Mouse (Mus musculus) lung, embryonic 15.5 days (tissue): ENCODE results near the gene Jhy. TPM values are rescaled to one million over a fixed set of nuclear protein-coding genes. Genes with fewer than 3 reads are reported as not detected.
A peak's percentile ranks its signal among the peaks of the same experiment; 100 is the strongest.

Source experiments
- ATAC-seq: fragments of 200-750 bp; cut with Nextera tagmentation; 2 replicates; pipeline ENCODE4 v1.8.0; 2017; ENCODE audit warnings: moderate number of reproducible peaks, borderline replicate concordance; ENCODE audit not compliant: low FRiP score, low TSS enrichment; ENCODE audit errors: extremely low read depth
- H3K27ac ChIP-seq: fragments of 300-500 bp; sonication (generic); 2 replicates; pipeline ENCODE4 v1.5.1; 2015; ENCODE audit warnings: moderate library complexity, mild to moderate bottlenecking, inconsistent platforms
- H3K27me3 ChIP-seq: fragments of 300-500 bp; sonication (generic); 2 replicates; pipeline ENCODE4 v1.6.1; 2015; ENCODE audit warnings: inconsistent platforms
- H3K36me3 ChIP-seq: fragments of 300-500 bp; sonication (generic); 2 replicates; pipeline ENCODE4 v1.6.1; 2015; ENCODE audit warnings: inconsistent platforms
- H3K4me1 ChIP-seq: fragments of 300-500 bp; sonication (generic); 2 replicates; pipeline ENCODE4 v1.6.1; 2015; ENCODE audit warnings: inconsistent platforms
- H3K4me2 ChIP-seq: fragments of 300-500 bp; sonication (generic); 2 replicates; pipeline ENCODE4 v1.6.1; 2015; ENCODE audit warnings: inconsistent platforms, mild to moderate bottlenecking, moderate library complexity
- H3K4me3 ChIP-seq: fragments of 300-500 bp; sonication (generic); 2 replicates; pipeline ENCODE4 v1.5.1; 2015; ENCODE audit warnings: mild to moderate bottlenecking, inconsistent platforms
- H3K9ac ChIP-seq: fragments of 300-500 bp; sonication (generic); 2 replicates; pipeline ENCODE4 v1.6.1; 2015; ENCODE audit warnings: inconsistent platforms
- H3K9me3 ChIP-seq: fragments of 300-500 bp; sonication (generic); 2 replicates; pipeline ENCODE4 v1.6.1; 2016; ENCODE audit warnings: inconsistent platforms
- WGBS: fragments of 180-500 bp; shearing (Covaris S2); methylation state at CpG from one replicate; pipeline ENCODE4 v1.1.7; 2015; 5-methylcytosine and 5-hydroxymethylcytosine counted together
- polyA plus RNA-seq: library from polyadenylated mRNA; unstranded; fragments of >200 nt; fragmentation: Nextera tagmentation; extraction: Ambion mirVana; gene quantifications from 2 replicates; pipeline ENCODE4 v1.2.1, GENCODE M21; 2015

Jhy gene
- polyA plus RNA-seq, 1 experiment from 2014 or later, result 0.24 TPM

GRCm38 (mm10) chr9:40982480-40982879 is 18.6 kb upstream of the Jhy start:
- Histone ChIP-seq H3K4me1 (no peaks in the 10 kb centered on the region), H3K4me2 (no peak overlapping the region), H3K4me3 (no peak overlapping the region), H3K36me3 (no peaks in the 10 kb centered on the region), H3K27ac (no peak overlapping the region), H3K27me3 (no peaks in the 10 kb centered on the region; the same call in 1 of the 2 replicates), H3K9me3 (no peaks in the 10 kb centered on the region), H3K9ac (no peak overlapping the region)
- no peak for ATAC-seq
- 41% methylated on average over 6 of the region's 6 CpGs for WGBS

- Histone ChIP-seq H3K4me1 (no peaks in the 10 kb centered on the region), H3K9me3 (no peaks in the 10 kb centered on the region), H3K9ac (no peak overlapping the region), H3K4me3 (no peak overlapping the region), H3K36me3 (no peaks in the 10 kb centered on the region), H3K27ac (no peak overlapping the region), H3K27me3 (no peaks in the 10 kb centered on the region), H3K4me2 (no peak overlapping the region)
- WGBS, result 68% methylated on average over 11 of the region's 11 CpGs
- ATAC-seq, result no peak
Observed at GRCm38 (mm10) chr9:40974042-40974801, 10.3 kb upstream of the Jhy start.

GRCm38 (mm10) chr9:40964418-40964714 is 448 bp upstream of the Jhy start:
- H3K9me3 ChIP-seq, result no peaks in the 10 kb centered on the region
- H3K4me3 ChIP-seq, result peak overlapping the region; percentile 32; the same call in 1 of the 2 replicates
- no peak for ATAC-seq
- peak overlapping the region; percentile 70 for H3K4me2 ChIP-seq
- no peaks in the 10 kb centered on the region for H3K36me3 ChIP-seq
- 21% methylated on average over 7 of the region's 7 CpGs for WGBS
- no peak overlapping the region for H3K27ac ChIP-seq
- no peak overlapping the region for H3K9ac ChIP-seq
- peaks cover 47% of the 10 kb centered on the region for H3K27me3 ChIP-seq
- peaks cover 9% of the 10 kb centered on the region for H3K4me1 ChIP-seq

GRCm38 (mm10) chr9:40961401-40961800 is 2.5 kb downstream of the Jhy start:
- H3K9me3 ChIP-seq, result no peaks in the 10 kb centered on the region
- no peak overlapping the region for H3K9ac ChIP-seq
- ATAC-seq, result no peak
- WGBS, result 77% methylated on average over 3 of the region's 3 CpGs
- H3K4me3 ChIP-seq, result no peak overlapping the region
- peaks cover 9% of the 10 kb centered on the region for H3K4me1 ChIP-seq
- peaks cover 47% of the 10 kb centered on the region for H3K27me3 ChIP-seq
- H3K4me2 ChIP-seq, result no peak overlapping the region
- H3K36me3 ChIP-seq, result no peaks in the 10 kb centered on the region
- H3K27ac ChIP-seq, result no peak overlapping the region

- H3K36me3 ChIP-seq, result no peaks in the 10 kb centered on the region
- H3K4me1 ChIP-seq, result no peaks in the 10 kb centered on the region
- H3K9me3 ChIP-seq, result no peaks in the 10 kb centered on the region
- H3K4me3 ChIP-seq, result no peak overlapping the region
- no peak overlapping the region for H3K27ac ChIP-seq
- 62% methylated on average over 18 of the region's 18 CpGs for WGBS
- no peak for ATAC-seq
- no peak overlapping the region for H3K4me2 ChIP-seq
- H3K27me3 ChIP-seq, result no peaks in the 10 kb centered on the region
- no peak overlapping the region for H3K9ac ChIP-seq
Observed at GRCm38 (mm10) chr9:40949039-40949615, 14.8 kb downstream of the Jhy start.

- no peak overlapping the region for H3K4me3 ChIP-seq
- H3K4me1 ChIP-seq, result no peaks in the 10 kb centered on the region
- no peaks in the 10 kb centered on the region for H3K27me3 ChIP-seq
- no peak overlapping the region for H3K4me2 ChIP-seq
- no peak overlapping the region for H3K9ac ChIP-seq
- no peak for ATAC-seq
- 89% methylated on average over 6 of the region's 6 CpGs for WGBS
- H3K9me3 ChIP-seq, result no peaks in the 10 kb centered on the region
- no peaks in the 10 kb centered on the region for H3K36me3 ChIP-seq
- H3K27ac ChIP-seq, result no peak overlapping the region
Observed at GRCm38 (mm10) chr9:40948473-40948872, 15.4 kb downstream of the Jhy start.

- WGBS, result 42% methylated on average over 4 of the region's 4 CpGs
- H3K27me3 ChIP-seq, result no peaks in the 10 kb centered on the region
- H3K36me3 ChIP-seq, result no peaks in the 10 kb centered on the region
- no peak overlapping the region for H3K4me3 ChIP-seq
- no peaks in the 10 kb centered on the region for H3K4me1 ChIP-seq
- no peak overlapping the region for H3K27ac ChIP-seq
- no peak overlapping the region for H3K9ac ChIP-seq
- no peak overlapping the region for H3K4me2 ChIP-seq
- no peaks in the 10 kb centered on the region for H3K9me3 ChIP-seq
- no peak for ATAC-seq
Observed at GRCm38 (mm10) chr9:40947131-40947530, 16.8 kb downstream of the Jhy start.

GRCm38 (mm10) chr9:40937425-40937824 is 26.5 kb downstream of the Jhy start:
- Histone ChIP-seq H3K4me1 (no peaks in the 10 kb centered on the region), H3K9me3 (no peaks in the 10 kb centered on the region), H3K9ac (no peak overlapping the region), H3K27me3 (no peaks in the 10 kb centered on the region), H3K27ac (no peak overlapping the region), H3K4me2 (no peak overlapping the region), H3K36me3 (no peaks in the 10 kb centered on the region), H3K4me3 (no peak overlapping the region)
- WGBS, result 66% methylated on average over 7 of the region's 7 CpGs
- ATAC-seq, result no peak

GRCm38 (mm10) chr9:40933323-40933722 is 30.6 kb downstream of the Jhy start:
- Histone ChIP-seq H3K4me1 (no peaks in the 10 kb centered on the region), H3K9me3 (no peaks in the 10 kb centered on the region), H3K27ac (no peak overlapping the region), H3K27me3 (no peaks in the 10 kb centered on the region), H3K9ac (no peak overlapping the region), H3K4me3 (no peak overlapping the region), H3K36me3 (no peaks in the 10 kb centered on the region), H3K4me2 (no peak overlapping the region)
- no peak for ATAC-seq
- 55% methylated on average over 3 of the region's 3 CpGs for WGBS

- no peaks in the 10 kb centered on the region for H3K4me1 ChIP-seq
- H3K9me3 ChIP-seq, result no peaks in the 10 kb centered on the region
- WGBS, result 56% methylated on average over 17 of the region's 17 CpGs
- no peak overlapping the region for H3K4me2 ChIP-seq
- H3K27me3 ChIP-seq, result no peaks in the 10 kb centered on the region
- no peak overlapping the region for H3K4me3 ChIP-seq
- no peak for ATAC-seq
- H3K9ac ChIP-seq, result no peak overlapping the region
- H3K36me3 ChIP-seq, result no peaks in the 10 kb centered on the region
- no peak overlapping the region for H3K27ac ChIP-seq
Observed at GRCm38 (mm10) chr9:40927351-40927980, 36.5 kb downstream of the Jhy start.

GRCm38 (mm10) chr9:40917871-40918613 is 45.9 kb downstream of the Jhy start:
- Histone ChIP-seq H3K4me2 (no peak overlapping the region), H3K9ac (no peak overlapping the region), H3K27me3 (no peaks in the 10 kb centered on the region), H3K27ac (no peak overlapping the region), H3K4me1 (no peaks in the 10 kb centered on the region), H3K4me3 (no peak overlapping the region), H3K9me3 (no peaks in the 10 kb centered on the region), H3K36me3 (no peaks in the 10 kb centered on the region)
- ATAC-seq, result no peak
- WGBS, result 70% methylated on average over 12 of the region's 12 CpGs

- no peak overlapping the region for H3K4me3 ChIP-seq
- H3K9ac ChIP-seq, result no peak overlapping the region
- no peak overlapping the region for H3K27ac ChIP-seq
- no peaks in the 10 kb centered on the region for H3K36me3 ChIP-seq
- no peaks in the 10 kb centered on the region for H3K9me3 ChIP-seq
- no peak overlapping the region for H3K4me2 ChIP-seq
- ATAC-seq, result no peak
- H3K27me3 ChIP-seq, result peaks cover 3% of the 10 kb centered on the region; the same call in 1 of the 2 replicates
- H3K4me1 ChIP-seq, result no peaks in the 10 kb centered on the region
- WGBS, result 79% methylated on average over 7 of the region's 7 CpGs
Observed at GRCm38 (mm10) chr9:40908915-40909314, 55.0 kb downstream of the Jhy start.
